Mouse (Mus musculus) midbrain, embryonic 11.5 days (tissue): ENCODE measurements around the gene Fat4. TPM values are rescaled to one million over a fixed set of nuclear protein-coding genes. Genes with fewer than 3 reads are reported as not detected.
A peak's percentile ranks its signal among the peaks of the same experiment; 100 is the strongest.

Experiments
- ATAC-seq: fragments of 200-750 bp; cut with Nextera tagmentation; 2 replicates; pipeline ENCODE4 v1.8.0; 2017; ENCODE audit warnings: moderate TSS enrichment, moderate library complexity; ENCODE audit not compliant: low FRiP score
- DNase-seq: peaks from one replicate; pipeline ENCODE4 v3.0.0; 2015; ENCODE audit warnings: low spot score; ENCODE audit errors: missing footprints
- H3K27ac ChIP-seq: fragments of 300-500 bp; sonication (generic); 2 replicates; pipeline ENCODE4 v1.5.1; 2014; ENCODE audit warnings: low read depth, low read length
- H3K27me3 ChIP-seq: fragments of 300-500 bp; sonication (generic); 2 replicates; pipeline ENCODE4 v1.6.1; 2014; ENCODE audit warnings: mild to moderate bottlenecking, low read length, moderate library complexity, mixed read lengths; ENCODE audit not compliant: control insufficient read depth, insufficient read depth
- H3K36me3 ChIP-seq: fragments of 300-500 bp; sonication (generic); 2 replicates; pipeline ENCODE4 v1.6.1; 2014; ENCODE audit warnings: mild to moderate bottlenecking, low read length, moderate library complexity, mixed read lengths; ENCODE audit not compliant: control insufficient read depth, insufficient read depth
- H3K4me1 ChIP-seq: fragments of 300-500 bp; sonication (generic); 2 replicates; pipeline ENCODE4 v1.6.1; 2014; ENCODE audit warnings: low read length; ENCODE audit not compliant: control insufficient read depth, insufficient read depth
- H3K4me2 ChIP-seq: fragments of 300-500 bp; sonication (generic); 2 replicates; pipeline ENCODE4 v1.6.1; 2014; ENCODE audit warnings: mild to moderate bottlenecking, moderate library complexity
- H3K4me3 ChIP-seq: fragments of 300-500 bp; sonication (generic); 2 replicates; pipeline ENCODE4 v1.5.1; 2014; ENCODE audit warnings: low read depth, low read length
- H3K9ac ChIP-seq: fragments of 300-500 bp; sonication (generic); 2 replicates; pipeline ENCODE4 v1.6.1; 2014; ENCODE audit warnings: low read length
- H3K9me3 ChIP-seq: fragments of 300-500 bp; sonication (generic); 2 replicates; pipeline ENCODE4 v1.6.1; 2016; ENCODE audit warnings: low read length; ENCODE audit not compliant: control insufficient read depth
- WGBS: fragments of 180-500 bp; shearing (Covaris S2); extraction: QIAGEN DNeasy Blood & Tissue Kit; methylation state at CpG from one replicate; pipeline ENCODE4 v1.1.7; 2014; 5-methylcytosine and 5-hydroxymethylcytosine counted together
- polyA plus RNA-seq: library from polyadenylated mRNA; unstranded; fragments of >200 nt; fragmentation: Nextera tagmentation; extraction: Ambion mirVana; gene quantifications from 2 replicates; pipeline ENCODE4 v1.2.1, GENCODE M21; 2014

Gene Fat4
- polyA plus RNA-seq, 1 experiment from 2014 or later = 9.3 TPM

GRCm38 (mm10) chr3:38887381-38887991, 746 bp downstream of the Fat4 start:
- peak; percentile 96 for DNase-seq
- peak overlapping the region; percentile 88 for H3K9ac ChIP-seq
- under 1% methylated on average over 47 of the region's 47 CpGs for WGBS
- H3K9me3 ChIP-seq = no peaks in the 10 kb centered on the region; the same call in 1 of the 2 replicates
- H3K4me2 ChIP-seq = peak overlapping the region; percentile 69
- H3K4me1 ChIP-seq = peaks cover 31% of the 10 kb centered on the region
- ATAC-seq = peak; percentile 1
- H3K27ac ChIP-seq = no peak overlapping the region
- H3K4me3 ChIP-seq = peak overlapping the region; percentile 82
- no peaks in the 10 kb centered on the region; the same call in 1 of the 2 replicates for H3K27me3 ChIP-seq
- H3K36me3 ChIP-seq = peaks cover 14% of the 10 kb centered on the region

GRCm38 (mm10) chr3:38888111-38888510, 1.4 kb downstream of the Fat4 start:
- H3K4me3 ChIP-seq = peak overlapping the region; percentile 82

GRCm38 (mm10) chr3:38892791-38893224, 6.1 kb downstream of the Fat4 start:
- peak overlapping the region; percentile 33; the same call in 1 of the 2 replicates for H3K9ac ChIP-seq
- no peak for ATAC-seq
- 63% methylated on average over 6 of the region's 6 CpGs for WGBS

More at GRCm38 (mm10) chr3:38888111-38888510, 1.4 kb downstream of the Fat4 start:
- DNase-seq (peak; percentile 97), ATAC-seq (no peak)
- H3K27me3 ChIP-seq = no peaks in the 10 kb centered on the region; the same call in 1 of the 2 replicates
- peaks cover 37% of the 10 kb centered on the region for H3K4me1 ChIP-seq
- H3K36me3 ChIP-seq = peaks cover 14% of the 10 kb centered on the region
- peak overlapping the region; percentile 69 for H3K4me2 ChIP-seq
- no peak overlapping the region for H3K27ac ChIP-seq
- peak overlapping the region; percentile 88 for H3K9ac ChIP-seq
- WGBS = 15% methylated on average over 24 of the region's 24 CpGs
- H3K9me3 ChIP-seq = no peaks in the 10 kb centered on the region; the same call in 1 of the 2 replicates

GRCm38 (mm10) chr3:38900839-38901238, 14.1 kb downstream of the Fat4 start:
- H3K4me3 ChIP-seq = no peak overlapping the region
- H3K4me1 ChIP-seq = peaks cover 7% of the 10 kb centered on the region
- peaks cover 2% of the 10 kb centered on the region; the same call in 1 of the 2 replicates for H3K36me3 ChIP-seq
- ATAC-seq (no peak), DNase-seq (no peak)
- no peak overlapping the region for H3K9ac ChIP-seq
- no peaks in the 10 kb centered on the region for H3K9me3 ChIP-seq
- no peak overlapping the region for H3K4me2 ChIP-seq
- WGBS = 26% methylated on average over 1 of the region's 1 CpGs
- H3K27ac ChIP-seq = no peak overlapping the region
- no peaks in the 10 kb centered on the region for H3K27me3 ChIP-seq

More at GRCm38 (mm10) chr3:38892791-38893224, 6.1 kb downstream of the Fat4 start:
- H3K27ac ChIP-seq = no peak overlapping the region
- no peaks in the 10 kb centered on the region for H3K27me3 ChIP-seq
- H3K4me3 ChIP-seq = peak overlapping the region; percentile 23
- DNase-seq = no peak
- H3K4me2 ChIP-seq = peak overlapping the region; percentile 43
- peaks cover 27% of the 10 kb centered on the region for H3K36me3 ChIP-seq
- peaks cover 33% of the 10 kb centered on the region for H3K4me1 ChIP-seq
- no peaks in the 10 kb centered on the region; the same call in 1 of the 2 replicates for H3K9me3 ChIP-seq

- Histone ChIP-seq H3K4me3 (no peak overlapping the region), H3K4me2 (no peak overlapping the region), H3K9ac (no peak overlapping the region), H3K4me1 (peaks cover 21% of the 10 kb centered on the region), H3K36me3 (no peaks in the 10 kb centered on the region), H3K9me3 (no peaks in the 10 kb centered on the region), H3K27ac (no peak overlapping the region), H3K27me3 (no peaks in the 10 kb centered on the region)
- 81% methylated on average over 3 of the region's 3 CpGs for WGBS
- DNase-seq = no peak
- no peak for ATAC-seq
These were observed 20.1 kb downstream of the Fat4 start for GRCm38 (mm10) chr3:38906832-38907231.

- DNase-seq = peak; percentile 88
- 22% methylated on average over 14 of the region's 14 CpGs for WGBS
- H3K27ac ChIP-seq = peak overlapping the region; percentile 45
- H3K27me3 ChIP-seq = no peaks in the 10 kb centered on the region
- peak; percentile 53 for ATAC-seq
- H3K4me1 ChIP-seq = peaks cover 29% of the 10 kb centered on the region
- H3K9me3 ChIP-seq = no peaks in the 10 kb centered on the region
- H3K9ac ChIP-seq = peak overlapping the region; percentile 30; the same call in 1 of the 2 replicates
- H3K4me3 ChIP-seq = 0 out of 2 replicates have a peak overlapping the region, but pooled peaks have one; percentile 7
- peak overlapping the region; percentile 12 for H3K4me2 ChIP-seq
- H3K36me3 ChIP-seq = no peaks in the 10 kb centered on the region
These were observed 21.1 kb downstream of the Fat4 start for GRCm38 (mm10) chr3:38907676-38908425.

- no peaks in the 10 kb centered on the region for H3K9me3 ChIP-seq
- no peak overlapping the region for H3K9ac ChIP-seq
- no peaks in the 10 kb centered on the region for H3K27me3 ChIP-seq
- no peaks in the 10 kb centered on the region for H3K36me3 ChIP-seq
- H3K4me1 ChIP-seq = peaks cover 36% of the 10 kb centered on the region
- ATAC-seq (peak; percentile 39), DNase-seq (peak; percentile 91)
- H3K4me2 ChIP-seq = peak overlapping the region; percentile 12
- no peak overlapping the region for H3K4me3 ChIP-seq
- WGBS = 43% methylated on average over 13 of the region's 13 CpGs
- peak overlapping the region; percentile 45 for H3K27ac ChIP-seq
These were observed 21.8 kb downstream of the Fat4 start for GRCm38 (mm10) chr3:38908426-38909111.

GRCm38 (mm10) chr3:38912768-38913487, 26.2 kb downstream of the Fat4 start:
- Histone ChIP-seq H3K4me2 (peak overlapping the region; percentile 6; the same call in 1 of the 2 replicates), H3K4me1 (peaks cover 28% of the 10 kb centered on the region), H3K27ac (peak overlapping the region; percentile 56), H3K27me3 (no peaks in the 10 kb centered on the region), H3K9ac (no peak overlapping the region), H3K9me3 (no peaks in the 10 kb centered on the region), H3K36me3 (no peaks in the 10 kb centered on the region), H3K4me3 (no peak overlapping the region)
- DNase-seq = peak; percentile 86
- WGBS = 26% methylated on average over 5 of the region's 5 CpGs
- ATAC-seq = peak; percentile 54
